Mouse (Mus musculus) adrenal gland, adult 18-20 months (tissue): ENCODE measurements around the gene Ppp4r4. TPM values are rescaled to one million over a fixed set of nuclear protein-coding genes. Genes with fewer than 3 reads are reported as not detected.

Experiments
- DNase-seq, 2 experiments: peaks; one replicate each; pipeline ENCODE4 v3.0.0; 2021 to 2022; ENCODE audit warnings: low spot score in 2 of 2
- long read RNA-seq, 2 experiments: library from polyadenylated mRNA; stranded (forward); transcript quantifications; one replicate each; pipeline ENCODE4 v2.0.0; 2021
- total RNA-seq, 2 experiments: library from RNA; stranded (reverse); gene quantifications; 1 replicate in 1 of 2; 2 replicates in 1 of 2; pipeline ENCODE4 v1.2.3; 2021

Ppp4r4 gene
- total RNA-seq: 1 to 10 TPM; 2.5 to 3.4 TPM
- long read RNA-seq, experiment 1, partial matches to known transcripts: 0 of 2 reads
- long read RNA-seq, experiment 1, other reads (novel, unspliced or antisense): 0 of 2 reads
- long read RNA-seq, experiment 2, transcript Ppp4r4-201 (25 exons, 3,964 nt): major isoform, 6 of 8 reads
- long read RNA-seq, experiment 2, partial matches to known transcripts: 1 of 8 reads
- long read RNA-seq, experiment 2, other reads (novel, unspliced or antisense): 1 of 8 reads

- DNase-seq: peak; percentile 96 to 97
These were observed at the start of gene Ppp4r4 for GRCm38 (mm10) chr12:103532020-103532648. Gene Ppp4r4, plus strand, starts transcription at chr12:103532283.

- peak in 1 of 2 experiments; percentile 0 for DNase-seq
These were observed 49.3 kb upstream of the Ppp4r4 start for GRCm38 (mm10) chr12:103482781-103483180.

- DNase-seq: peak in 1 of 2 experiments; percentile 1
These were observed 47.7 kb upstream of the Ppp4r4 start for GRCm38 (mm10) chr12:103484200-103484972.

- no peak for DNase-seq
These were observed 45.4 kb upstream of the Ppp4r4 start for GRCm38 (mm10) chr12:103486726-103487125.

- no peak for DNase-seq
These were observed 44.8 kb upstream of the Ppp4r4 start for GRCm38 (mm10) chr12:103487276-103487675.

GRCm38 (mm10) chr12:103487750-103488149 lies 44.3 kb upstream of the Ppp4r4 start:
- no peak for DNase-seq

- no peak for DNase-seq
These were observed 40.9 kb upstream of the Ppp4r4 start for GRCm38 (mm10) chr12:103491091-103491730.

GRCm38 (mm10) chr12:103492767-103493166 lies 39.3 kb upstream of the Ppp4r4 start:
- DNase-seq: peak; percentile 62 to 67

GRCm38 (mm10) chr12:103494486-103494885 lies 37.6 kb upstream of the Ppp4r4 start:
- DNase-seq: peak; percentile 51 to 66

- DNase-seq: no peak
These were observed 33.3 kb upstream of the Ppp4r4 start for GRCm38 (mm10) chr12:103498768-103499167.

GRCm38 (mm10) chr12:103499261-103499660 lies 32.8 kb upstream of the Ppp4r4 start:
- no peak for DNase-seq

GRCm38 (mm10) chr12:103503300-103503699 lies 28.8 kb upstream of the Ppp4r4 start:
- no peak for DNase-seq

GRCm38 (mm10) chr12:103504402-103504801 lies 27.7 kb upstream of the Ppp4r4 start:
- DNase-seq: no peak

GRCm38 (mm10) chr12:103508346-103508745 lies 23.7 kb upstream of the Ppp4r4 start:
- DNase-seq: no peak

- no peak for DNase-seq
These were observed 22.2 kb upstream of the Ppp4r4 start for GRCm38 (mm10) chr12:103509893-103510292.

GRCm38 (mm10) chr12:103511586-103511985 lies 20.5 kb upstream of the Ppp4r4 start:
- no peak for DNase-seq

- DNase-seq: no peak
These were observed 19.0 kb upstream of the Ppp4r4 start for GRCm38 (mm10) chr12:103513039-103513438.

GRCm38 (mm10) chr12:103513451-103513871 lies 18.6 kb upstream of the Ppp4r4 start:
- no peak for DNase-seq

GRCm38 (mm10) chr12:103514354-103514753 lies 17.7 kb upstream of the Ppp4r4 start:
- DNase-seq: no peak

- DNase-seq: no peak
These were observed 16.4 kb upstream of the Ppp4r4 start for GRCm38 (mm10) chr12:103515638-103516037.

GRCm38 (mm10) chr12:103518640-103519039 lies 13.4 kb upstream of the Ppp4r4 start:
- DNase-seq: no peak
